Mouse (Mus musculus): ENCODE measurements around the gene Pmel.

Gene Pmel

DNA sequence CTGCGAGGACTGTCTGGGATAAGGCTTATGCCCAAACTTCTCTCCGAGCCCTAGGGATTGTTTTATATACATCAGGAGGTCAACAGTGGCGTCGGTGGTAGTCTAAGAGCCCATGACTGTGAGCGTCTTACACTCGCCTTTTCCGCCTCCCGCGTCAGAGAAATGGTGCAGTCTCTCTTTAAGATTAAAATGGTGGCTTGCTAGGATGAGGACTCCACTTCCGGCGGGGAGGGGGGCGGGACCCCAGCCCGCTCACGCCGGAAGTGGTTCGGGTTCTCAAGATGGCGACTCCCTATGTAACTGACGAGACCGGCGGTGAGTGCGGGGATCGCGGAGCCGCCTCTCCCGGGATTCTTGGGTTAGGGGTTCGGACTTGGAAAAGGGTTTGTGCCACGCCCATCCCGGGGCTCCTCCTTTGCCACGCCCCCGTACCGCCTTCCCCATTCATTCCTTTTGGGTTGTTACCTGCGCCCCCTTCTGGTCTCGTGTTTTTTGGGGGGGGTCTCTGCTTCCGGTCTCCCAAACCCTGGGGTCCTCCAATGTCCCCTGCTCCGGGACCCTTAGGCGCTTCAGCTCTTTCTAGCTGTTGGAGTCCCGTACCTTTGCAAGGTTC, 44.4 kb downstream of the Pmel start:
- DNase-seq (ENCODE audit: low spot score) = no peak

All from urinary bladder, postnatal 10 days (tissue).